Mouse (Mus musculus) forebrain, embryonic 10.5 days (tissue): ENCODE measurements around the gene Il21r. TPM values are rescaled to one million over a fixed set of nuclear protein-coding genes. Genes with fewer than 3 reads are reported as not detected.

Experiments used
- DNase-seq: peaks from one replicate; pipeline ENCODE4 v3.0.0-alpha.2; 2017; ENCODE audit warnings: low spot score; ENCODE audit errors: extremely low spot score
- H3K27ac ChIP-seq: fragments of 300-500 bp; sonication (generic); 2 replicates; pipeline ENCODE4 v1.5.1; 2016; ENCODE audit warnings: mild to moderate bottlenecking
- H3K27me3 ChIP-seq: fragments of 300-500 bp; sonication (generic); 2 replicates; pipeline ENCODE4 v1.6.1; 2016; ENCODE audit warnings: mild to moderate bottlenecking; ENCODE audit not compliant: poor library complexity, severe bottlenecking
- H3K36me3 ChIP-seq: fragments of 300-500 bp; sonication (generic); replicated peaks from 2 replicates; pipeline ENCODE4 v1.6.1; 2016; ENCODE audit warnings: mild to moderate bottlenecking, moderate library complexity
- H3K4me1 ChIP-seq: fragments of 300-500 bp; sonication (generic); 2 replicates; pipeline ENCODE4 v1.6.1; 2016
- H3K4me3 ChIP-seq: fragments of 300-500 bp; sonication (generic); 2 replicates; pipeline ENCODE4 v1.5.1; 2016; ENCODE audit warnings: mild to moderate bottlenecking, moderate library complexity
- H3K9me3 ChIP-seq: fragments of 300-500 bp; sonication (generic); 2 replicates; pipeline ENCODE4 v1.6.1; 2016; ENCODE audit warnings: mild to moderate bottlenecking, moderate library complexity
- WGBS: fragments of 180-500 bp; shearing (Covaris S2); methylation state at CpG from one replicate; pipeline ENCODE4 v1.1.7; 2016; 5-methylcytosine and 5-hydroxymethylcytosine counted together
- polyA plus RNA-seq: library from polyadenylated mRNA; unstranded; fragments of >200 nt; fragmentation: Nextera tagmentation; extraction: Ambion mirVana; gene quantifications from 2 replicates; pipeline ENCODE4 v1.2.1, GENCODE M21; 2016

The Il21r gene
- polyA plus RNA-seq, 1 experiment from 2014 or later: 0.25 TPM

- Histone ChIP-seq H3K36me3 (no peaks in the 10 kb centered on the region), H3K4me1 (peaks cover 12% of the 10 kb centered on the region), H3K27ac (no peak overlapping the region), H3K9me3 (no peaks in the 10 kb centered on the region), H3K27me3 (peaks cover 9% of the 10 kb centered on the region; the same call in 1 of the 2 replicates), H3K4me3 (no peak overlapping the region)
- 82% methylated on average over 3 of the region's 3 CpGs for WGBS
- no peak for DNase-seq
Observed at GRCm38 (mm10) chr7:125578106-125578505, 25.1 kb upstream of the Il21r start.

- H3K27ac ChIP-seq: no peak overlapping the region
- H3K36me3 ChIP-seq: no peaks in the 10 kb centered on the region
- H3K9me3 ChIP-seq: no peaks in the 10 kb centered on the region
- H3K27me3 ChIP-seq: peaks cover 9% of the 10 kb centered on the region; the same call in 1 of the 2 replicates
- H3K4me1 ChIP-seq: peaks cover 12% of the 10 kb centered on the region
- no peak for DNase-seq
- no peak overlapping the region for H3K4me3 ChIP-seq
- WGBS: 88% methylated on average over 9 of the region's 9 CpGs
Observed at GRCm38 (mm10) chr7:125579545-125580219, 23.5 kb upstream of the Il21r start.

GRCm38 (mm10) chr7:125580220-125580549 lies 23.0 kb upstream of the Il21r start:
- no peaks in the 10 kb centered on the region for H3K9me3 ChIP-seq
- peaks cover 12% of the 10 kb centered on the region for H3K4me1 ChIP-seq
- no peak overlapping the region for H3K4me3 ChIP-seq
- no peaks in the 10 kb centered on the region for H3K36me3 ChIP-seq
- H3K27ac ChIP-seq: no peak overlapping the region
- no peak for DNase-seq
- WGBS: 85% methylated on average over 1 of the region's 1 CpGs
- H3K27me3 ChIP-seq: peaks cover 9% of the 10 kb centered on the region; the same call in 1 of the 2 replicates

- no peak for DNase-seq
- 10% methylated on average over 16 of the region's 16 CpGs for WGBS
- H3K4me1 ChIP-seq: peaks cover 12% of the 10 kb centered on the region
- peaks cover 9% of the 10 kb centered on the region; the same call in 1 of the 2 replicates for H3K27me3 ChIP-seq
- no peaks in the 10 kb centered on the region for H3K9me3 ChIP-seq
- H3K27ac ChIP-seq: peak overlapping the region; percentile 73
- no peaks in the 10 kb centered on the region for H3K36me3 ChIP-seq
- peak overlapping the region; percentile 53 for H3K4me3 ChIP-seq
Observed at GRCm38 (mm10) chr7:125580625-125581316, 22.5 kb upstream of the Il21r start.

GRCm38 (mm10) chr7:125581317-125581672 lies 21.9 kb upstream of the Il21r start:
- peak overlapping the region; percentile 73 for H3K27ac ChIP-seq
- peaks cover 12% of the 10 kb centered on the region for H3K4me1 ChIP-seq
- H3K4me3 ChIP-seq: peak overlapping the region; percentile 53
- H3K36me3 ChIP-seq: no peaks in the 10 kb centered on the region
- 3% methylated on average over 21 of the region's 21 CpGs for WGBS
- peaks cover 1% of the 10 kb centered on the region for H3K9me3 ChIP-seq
- DNase-seq: peak; percentile 85
- H3K27me3 ChIP-seq: peaks cover 9% of the 10 kb centered on the region; the same call in 1 of the 2 replicates

- WGBS: 76% methylated on average over 6 of the region's 6 CpGs
- no peak for DNase-seq
- Histone ChIP-seq H3K27ac (no peak overlapping the region), H3K4me3 (no peak overlapping the region), H3K27me3 (peaks cover 9% of the 10 kb centered on the region; the same call in 1 of the 2 replicates), H3K9me3 (peaks cover 4% of the 10 kb centered on the region), H3K4me1 (peaks cover 12% of the 10 kb centered on the region), H3K36me3 (no peaks in the 10 kb centered on the region)
Observed at GRCm38 (mm10) chr7:125583325-125584004, 19.8 kb upstream of the Il21r start.

GRCm38 (mm10) chr7:125584005-125584369 lies 19.2 kb upstream of the Il21r start:
- DNase-seq: no peak
- Histone ChIP-seq H3K27me3 (peaks cover 9% of the 10 kb centered on the region; the same call in 1 of the 2 replicates), H3K9me3 (peaks cover 4% of the 10 kb centered on the region), H3K4me3 (no peak overlapping the region), H3K36me3 (no peaks in the 10 kb centered on the region), H3K4me1 (peaks cover 12% of the 10 kb centered on the region), H3K27ac (no peak overlapping the region)
- WGBS: 92% methylated on average over 5 of the region's 5 CpGs

GRCm38 (mm10) chr7:125586355-125586754 lies 16.9 kb upstream of the Il21r start:
- H3K9me3 ChIP-seq: peaks cover 4% of the 10 kb centered on the region
- 97% methylated on average over 23 of the region's 23 CpGs for WGBS
- no peak overlapping the region for H3K4me3 ChIP-seq
- peaks cover 3% of the 10 kb centered on the region; the same call in 1 of the 2 replicates for H3K4me1 ChIP-seq
- no peak overlapping the region for H3K27ac ChIP-seq
- H3K27me3 ChIP-seq: peaks cover 9% of the 10 kb centered on the region; the same call in 1 of the 2 replicates
- H3K36me3 ChIP-seq: no peaks in the 10 kb centered on the region
- no peak for DNase-seq

GRCm38 (mm10) chr7:125588721-125589120 lies 14.5 kb upstream of the Il21r start:
- Histone ChIP-seq H3K4me3 (no peak overlapping the region), H3K9me3 (peaks cover 4% of the 10 kb centered on the region), H3K27me3 (no peaks in the 10 kb centered on the region), H3K36me3 (no peaks in the 10 kb centered on the region), H3K27ac (no peak overlapping the region), H3K4me1 (no peaks in the 10 kb centered on the region)
- WGBS: 85% methylated on average over 4 of the region's 4 CpGs
- no peak for DNase-seq

GRCm38 (mm10) chr7:125589896-125590295 lies 13.3 kb upstream of the Il21r start:
- 88% methylated on average over 7 of the region's 7 CpGs for WGBS
- no peak overlapping the region for H3K4me3 ChIP-seq
- no peak for DNase-seq
- no peaks in the 10 kb centered on the region for H3K36me3 ChIP-seq
- H3K9me3 ChIP-seq: peaks cover 4% of the 10 kb centered on the region
- no peaks in the 10 kb centered on the region for H3K27me3 ChIP-seq
- H3K27ac ChIP-seq: no peak overlapping the region
- H3K4me1 ChIP-seq: no peaks in the 10 kb centered on the region

GRCm38 (mm10) chr7:125593831-125594230 lies 9.4 kb upstream of the Il21r start:
- Histone ChIP-seq H3K4me1 (no peaks in the 10 kb centered on the region), H3K4me3 (no peak overlapping the region), H3K27ac (no peak overlapping the region), H3K27me3 (no peaks in the 10 kb centered on the region), H3K9me3 (no peaks in the 10 kb centered on the region), H3K36me3 (no peaks in the 10 kb centered on the region)
- no peak for DNase-seq
- 80% methylated on average over 4 of the region's 4 CpGs for WGBS

- Histone ChIP-seq H3K36me3 (no peaks in the 10 kb centered on the region), H3K27me3 (no peaks in the 10 kb centered on the region), H3K27ac (no peak overlapping the region), H3K9me3 (no peaks in the 10 kb centered on the region), H3K4me1 (peaks cover 5% of the 10 kb centered on the region; the same call in 1 of the 2 replicates), H3K4me3 (no peak overlapping the region)
- DNase-seq: no peak
- WGBS: 72% methylated on average over 3 of the region's 3 CpGs
Observed at GRCm38 (mm10) chr7:125596406-125596805, 6.8 kb upstream of the Il21r start.

- Histone ChIP-seq H3K36me3 (no peaks in the 10 kb centered on the region), H3K27me3 (no peaks in the 10 kb centered on the region), H3K9me3 (no peaks in the 10 kb centered on the region), H3K4me3 (no peak overlapping the region), H3K4me1 (peaks cover 5% of the 10 kb centered on the region; the same call in 1 of the 2 replicates), H3K27ac (no peak overlapping the region)
- no peak for DNase-seq
- WGBS: 92% methylated on average over 9 of the region's 9 CpGs
Observed at GRCm38 (mm10) chr7:125597083-125597482, 6.1 kb upstream of the Il21r start.
